Mouse (Mus musculus): ENCODE measurements at regions not wholly inside any gene's neighbourhood (a gene's known extent, or its start where the extent isn't known, plus 50 kb on each side); places are given as distances from the start of the nearest gene placed in this dataset.
"Not testable (repeated sequence)": the region's sequence is repeated elsewhere in the genome, so short reads cannot be mapped to it uniquely, and the experiment has no call there.

DNA sequence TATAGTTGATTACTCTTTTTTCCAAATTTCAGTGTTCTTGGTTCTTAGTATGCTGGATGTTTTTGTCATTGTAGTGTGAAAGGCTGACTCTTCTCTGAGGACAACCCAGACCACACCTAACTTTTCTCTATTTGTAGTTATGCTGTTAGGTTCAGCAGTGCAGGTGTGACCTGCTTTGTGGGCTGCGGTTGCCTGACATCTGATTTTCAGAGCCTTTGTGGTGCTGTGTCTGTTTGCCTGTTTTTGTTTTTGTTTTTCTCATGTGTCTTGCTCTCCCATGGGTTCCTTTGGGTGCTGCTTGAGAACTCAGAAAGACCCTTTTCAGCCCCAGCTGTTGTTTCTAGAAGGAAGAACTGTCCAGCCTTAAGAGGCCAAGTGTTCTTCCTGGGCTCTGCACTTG lies 52.0 kb upstream of the Trpm1 start:
- no peak for DNase-seq (ENCODE audit: low spot score in 2 of 2)

DNA sequence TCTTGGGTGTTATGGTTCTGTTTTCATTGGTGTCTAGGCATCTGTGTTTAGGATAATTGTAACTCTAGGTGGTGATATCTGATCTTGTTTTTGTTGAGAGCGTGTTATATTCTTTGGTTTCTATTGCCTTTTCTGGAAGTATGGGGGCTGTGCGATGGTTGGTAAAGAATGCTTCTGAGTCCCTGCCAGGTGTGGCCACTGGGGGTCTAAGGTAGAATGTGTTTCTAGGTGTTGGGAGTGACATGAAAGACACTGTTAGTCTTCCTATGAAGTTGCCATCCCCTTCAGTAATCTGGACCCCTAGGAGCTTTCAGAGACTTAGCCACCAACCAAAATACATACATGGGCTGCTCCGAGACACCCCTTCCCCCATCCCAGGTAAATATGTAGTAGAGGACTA lies 54.0 kb upstream of the Trpm1 start:
- DNase-seq (ENCODE audit: low spot score in 2 of 2): no peak

DNA sequence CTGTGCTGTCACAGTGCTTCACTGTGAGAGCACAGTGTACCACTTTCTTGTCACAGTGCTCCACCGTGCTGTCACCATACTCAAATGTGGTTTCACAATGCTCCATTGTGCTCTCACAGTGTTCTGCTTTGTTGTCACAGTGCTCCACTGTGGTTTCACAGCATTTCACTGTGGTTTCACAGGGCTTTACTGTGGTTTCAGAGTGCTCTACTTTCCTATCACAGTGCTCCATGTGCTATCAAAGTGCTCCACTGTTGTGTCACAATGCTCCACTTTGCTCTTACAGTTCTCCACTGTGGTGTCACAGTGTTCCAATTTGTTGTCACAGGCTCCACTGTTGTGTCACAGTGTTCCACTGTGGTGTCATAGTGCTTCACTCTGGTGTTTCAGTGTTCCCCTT lies 63.6 kb upstream of the Trpm1 start:
- no peak for DNase-seq (ENCODE audit: low spot score in 2 of 2)

DNA sequence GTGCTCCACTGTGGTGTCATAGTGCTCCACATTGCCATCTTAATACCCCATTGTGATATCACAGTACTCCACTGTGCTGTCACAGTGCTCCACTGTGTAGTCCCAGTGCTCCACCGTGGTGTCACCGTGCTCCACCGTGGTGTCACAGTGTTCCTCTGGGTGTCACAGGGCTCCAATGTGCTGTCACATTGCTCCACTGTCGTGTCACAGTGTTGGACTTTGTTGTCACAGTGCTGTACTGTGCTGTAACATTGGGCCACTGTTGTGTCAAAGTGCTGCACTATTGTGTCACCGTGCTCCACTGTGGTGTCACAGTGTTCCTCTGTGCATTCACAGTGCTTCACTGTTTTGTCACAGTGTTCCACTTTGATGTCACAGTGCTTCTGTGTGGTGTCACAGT lies 64.6 kb upstream of the Trpm1 start:
- DNase-seq (ENCODE audit: low spot score in 2 of 2): no peak

DNA sequence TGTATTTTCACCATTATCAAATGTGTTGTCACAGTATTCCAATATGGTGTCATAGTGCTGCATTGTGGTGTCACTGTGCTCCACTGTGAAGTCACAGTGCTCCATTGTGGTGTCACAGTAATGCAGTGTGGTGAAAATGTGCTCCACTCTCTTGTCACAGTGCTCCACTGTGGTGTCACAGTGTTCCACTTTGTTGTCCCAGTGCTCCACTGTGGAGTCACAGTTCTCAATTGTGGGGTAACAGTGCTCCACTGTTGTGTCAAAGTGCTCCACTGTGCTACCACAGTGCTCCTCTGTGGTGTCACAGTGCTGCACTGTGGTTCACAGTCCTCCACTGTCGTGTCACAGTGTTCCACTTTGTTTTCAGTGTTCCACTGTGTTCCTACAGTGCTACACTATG lies 69.7 kb upstream of the Trpm1 start:
- not testable (repeated sequence) for DNase-seq (ENCODE audit: low spot score in 2 of 2)

DNA sequence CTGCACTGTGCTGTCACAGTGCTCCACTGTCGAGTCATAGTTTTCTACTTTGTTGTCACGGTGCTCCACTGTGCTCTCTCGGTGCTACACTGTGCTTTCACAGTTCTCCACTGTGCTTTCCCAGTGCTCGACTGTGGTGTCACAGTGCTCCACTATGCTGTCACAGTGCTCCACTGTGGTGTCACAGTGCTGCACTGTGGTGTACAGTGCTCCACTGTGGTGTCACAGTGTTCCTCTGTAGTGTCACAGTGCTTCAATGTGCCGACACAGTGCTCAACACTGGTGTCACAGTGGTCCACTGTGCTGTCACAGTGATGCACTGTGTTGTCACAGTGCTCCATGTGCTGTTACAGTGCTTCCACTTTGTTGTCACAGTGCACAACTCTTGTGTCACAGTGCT lies 71.0 kb upstream of the Trpm1 start:
- DNase-seq (ENCODE audit: low spot score in 2 of 2): no peak

DNA sequence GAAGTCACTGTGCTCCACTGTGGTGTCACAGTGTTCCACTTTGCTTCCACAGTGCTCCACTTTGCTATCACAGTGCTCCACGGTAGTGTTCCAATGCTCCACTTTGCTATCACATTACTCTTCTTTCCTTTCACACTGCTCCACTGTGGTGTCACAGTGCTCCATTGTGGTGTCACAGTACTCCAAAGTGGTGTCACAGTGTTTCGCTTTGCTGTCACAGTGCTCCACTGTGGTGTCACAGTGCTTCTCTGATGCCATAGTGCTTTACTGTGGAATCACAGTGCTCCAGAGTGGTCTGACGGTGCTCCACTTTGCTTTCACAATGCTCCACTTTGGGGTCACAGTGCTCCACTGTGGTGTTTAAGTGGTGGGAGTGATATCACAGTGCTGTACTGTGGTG lies 71.4 kb upstream of the Trpm1 start:
- no peak for DNase-seq (ENCODE audit: low spot score in 2 of 2)

DNA sequence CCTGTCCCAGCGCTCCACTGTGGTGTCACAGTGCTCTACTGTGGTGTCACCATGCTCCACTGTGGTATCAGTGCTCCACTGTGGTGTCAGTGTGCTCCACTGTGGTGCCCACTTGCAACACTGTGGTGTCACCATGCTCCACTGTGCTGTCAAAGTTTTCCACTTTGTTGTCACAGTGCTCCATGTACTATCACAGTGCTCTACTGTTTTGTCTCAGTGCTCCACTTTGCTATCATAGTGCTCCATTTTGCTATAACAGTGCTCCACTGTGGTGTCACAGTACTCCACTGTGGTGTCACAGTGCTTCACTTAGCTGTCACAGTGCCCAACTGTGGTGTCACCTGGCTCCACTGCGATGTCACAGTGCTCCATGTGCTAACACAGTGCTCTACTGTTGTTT lies 72.0 kb upstream of the Trpm1 start:
- no peak for DNase-seq (ENCODE audit: low spot score in 2 of 2)

DNA sequence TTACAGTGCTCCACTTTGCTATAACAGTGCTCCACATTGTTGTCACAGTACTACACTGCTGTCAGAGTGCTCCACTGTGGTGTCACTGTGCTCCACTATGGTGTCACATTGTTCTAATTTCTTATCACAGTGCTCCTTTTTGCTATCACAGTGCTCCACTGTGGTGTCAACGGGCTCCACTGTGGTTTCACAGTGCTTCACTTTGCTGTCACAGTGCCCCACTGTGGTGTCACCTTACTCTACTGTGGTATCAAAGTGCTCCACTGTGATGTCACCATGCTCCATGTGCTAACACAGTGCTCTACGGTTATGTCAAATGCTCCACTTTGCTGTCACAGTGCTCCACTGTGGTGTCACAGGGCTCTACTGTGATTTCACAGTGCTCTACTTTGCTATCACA lies 72.6 kb upstream of the Trpm1 start:
- DNase-seq (ENCODE audit: low spot score in 2 of 2): no peak

DNA sequence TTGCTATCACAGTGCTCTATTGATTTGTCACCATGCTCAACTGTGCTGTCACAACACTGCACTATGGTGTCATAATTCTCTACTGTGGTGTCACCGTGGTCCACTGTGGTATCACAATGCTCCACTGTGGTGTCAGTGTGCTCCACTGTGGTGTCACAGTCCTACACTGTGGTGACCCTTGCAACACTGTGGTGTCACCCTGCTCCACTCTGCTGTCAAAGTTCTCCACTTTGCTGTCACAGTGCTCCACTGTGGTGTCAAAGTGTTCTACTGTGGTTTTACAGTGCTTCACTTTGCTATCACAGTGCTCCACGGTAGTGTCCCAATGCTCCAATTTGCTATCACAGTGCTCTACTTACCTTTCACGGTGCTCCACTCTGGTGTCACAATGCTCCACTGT lies 74.3 kb upstream of the Trpm1 start:
- no peak for DNase-seq (ENCODE audit: low spot score in 2 of 2)

DNA sequence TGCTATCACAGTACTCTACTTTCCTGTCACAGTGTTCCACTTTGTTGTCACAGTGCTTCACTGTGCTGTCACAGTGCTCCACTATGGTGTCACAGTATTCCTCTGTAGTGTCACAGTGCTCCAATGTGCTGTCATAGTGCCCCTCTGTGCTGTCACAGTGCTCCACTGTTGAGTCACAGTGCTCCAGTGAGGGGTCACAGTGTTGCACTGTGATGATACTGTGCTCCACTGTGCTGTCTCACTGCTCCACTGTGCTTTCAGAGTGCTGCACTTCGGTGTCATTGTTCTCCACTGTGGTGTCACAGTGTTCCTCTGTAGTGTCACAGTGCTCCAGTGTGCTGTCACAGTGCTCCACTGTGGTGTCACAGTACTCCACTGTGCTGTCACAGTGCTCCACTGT lies 75.0 kb upstream of the Trpm1 start:
- no peak for DNase-seq (ENCODE audit: low spot score in 2 of 2)

DNA sequence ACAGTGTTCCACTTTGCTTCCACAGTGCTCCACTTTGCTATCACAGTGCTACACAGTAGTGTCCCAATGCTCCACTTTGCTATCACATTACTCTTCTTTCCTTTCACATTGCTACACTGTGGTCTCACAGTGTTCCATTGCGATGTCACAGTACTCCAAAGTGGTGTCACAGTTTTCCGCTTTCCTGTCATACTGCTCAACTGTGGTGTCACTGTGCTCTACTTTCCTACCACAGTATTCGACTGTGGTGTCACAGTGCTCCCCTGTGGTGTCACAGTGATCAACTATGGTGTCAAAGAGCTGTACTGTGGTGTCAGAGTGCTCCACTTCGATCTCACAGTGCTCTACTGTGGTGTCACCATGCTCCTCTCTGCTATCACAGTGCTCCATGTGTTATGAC lies 76.1 kb upstream of the Trpm1 start:
- no peak for DNase-seq (ENCODE audit: low spot score in 2 of 2)

DNA sequence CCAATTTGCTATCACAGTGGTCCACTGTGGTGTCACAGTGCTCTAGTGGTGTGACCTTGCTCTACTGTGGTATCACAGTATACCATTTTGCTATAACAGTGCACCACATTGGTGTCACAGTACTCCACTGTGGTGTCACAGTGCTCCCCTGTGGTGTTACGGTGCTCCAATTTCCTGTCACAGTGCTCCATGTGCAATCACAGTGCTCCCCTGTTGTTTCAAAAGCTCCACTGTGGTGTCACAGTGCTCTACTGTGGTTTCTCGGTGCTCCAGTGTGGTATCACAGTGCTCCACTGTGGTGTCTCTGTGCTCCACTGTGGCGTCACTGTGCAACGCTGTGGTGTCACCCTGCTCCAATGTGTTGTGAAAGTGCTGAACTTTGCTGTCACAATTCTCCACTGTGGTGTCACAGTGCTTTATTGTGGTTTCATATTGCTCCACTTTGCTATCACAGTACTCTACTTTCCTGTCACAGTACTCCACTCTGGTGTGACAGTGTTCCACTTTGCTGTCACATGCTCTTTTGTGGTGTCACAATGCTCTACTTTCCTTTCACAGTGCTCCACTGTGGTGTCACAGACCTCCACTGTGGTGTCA lies 76.8 kb upstream of the Trpm1 start:
- no peak for DNase-seq (ENCODE audit: low spot score in 2 of 2)

DNA sequence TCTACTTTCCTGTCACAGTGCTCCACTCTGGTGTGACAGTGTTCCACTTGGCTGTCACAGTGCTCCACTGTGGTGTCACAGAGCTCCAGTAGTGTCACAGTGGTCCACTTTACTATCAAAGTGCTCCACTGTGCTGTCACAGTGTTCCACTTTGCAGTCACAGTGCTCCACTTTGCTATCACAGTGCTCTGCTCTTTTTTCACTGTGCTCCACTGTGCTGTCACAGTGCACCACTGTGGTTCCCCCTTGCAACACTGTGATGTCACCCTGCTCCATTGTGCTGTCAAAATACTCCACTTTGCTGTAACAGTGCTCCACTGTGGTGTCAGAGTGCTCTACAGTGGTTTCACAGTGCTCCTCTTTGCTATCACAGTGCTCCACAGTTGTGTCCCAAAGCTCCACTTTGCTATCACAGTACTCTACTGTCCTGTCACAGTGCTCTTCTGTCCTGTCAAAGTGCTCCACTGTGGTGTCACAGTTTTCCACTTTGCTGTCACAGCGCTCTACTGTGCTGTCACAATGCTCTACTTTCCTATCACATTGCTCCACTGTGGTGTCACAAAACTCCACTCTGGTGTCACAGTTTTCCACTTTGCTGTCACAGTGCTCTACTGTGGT lies 77.8 kb upstream of the Trpm1 start:
- no peak for DNase-seq (ENCODE audit: low spot score in 2 of 2)

DNA sequence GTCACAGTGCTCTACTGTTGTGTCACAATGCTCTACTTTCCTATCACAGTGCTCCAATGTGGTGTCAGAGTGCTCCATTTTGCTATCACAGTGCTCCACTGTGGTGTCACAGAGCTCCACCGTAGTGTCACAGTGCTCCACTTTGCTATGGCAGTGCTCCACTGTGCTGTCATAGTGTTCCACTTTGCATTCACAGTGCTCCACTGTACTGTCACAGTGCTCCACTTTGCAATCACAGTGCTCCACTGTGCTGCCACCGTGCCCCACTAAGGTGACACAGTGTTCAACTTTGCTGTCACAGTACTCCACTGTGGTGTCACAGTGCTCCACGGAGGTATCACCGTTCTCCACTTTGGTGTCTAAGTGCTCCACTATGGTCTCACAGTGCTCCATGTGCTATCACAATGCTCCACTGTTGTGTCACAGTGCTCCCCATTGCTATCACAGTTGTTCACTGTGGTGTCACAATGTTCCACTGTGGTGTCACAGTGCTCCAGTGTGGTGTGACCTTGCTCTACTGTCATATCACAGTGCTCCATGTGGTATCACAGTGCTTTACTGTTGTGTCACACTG lies 78.9 kb upstream of the Trpm1 start:
- DNase-seq (ENCODE audit: low spot score in 2 of 2): no peak

DNA sequence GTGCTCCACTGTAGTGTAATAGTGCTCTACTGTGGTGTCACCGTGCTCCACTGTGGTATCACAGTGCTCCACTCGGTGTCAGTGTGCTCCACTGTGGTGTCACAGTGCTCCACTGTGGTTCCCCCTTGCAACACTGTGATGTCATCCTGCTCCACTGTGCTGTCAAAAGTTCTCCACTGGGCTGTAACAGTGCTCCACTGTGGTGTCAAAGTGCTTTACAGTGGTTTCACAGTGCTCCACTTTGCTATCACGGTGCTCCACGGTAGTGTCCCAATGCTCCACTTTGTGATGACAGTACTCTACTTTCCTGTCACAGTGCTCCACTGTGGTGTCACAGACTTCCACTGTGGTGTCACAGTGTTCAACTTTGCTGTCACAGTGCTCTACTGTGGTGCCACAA lies 79.4 kb upstream of the Trpm1 start:
- DNase-seq (ENCODE audit: low spot score in 2 of 2): no peak

DNA sequence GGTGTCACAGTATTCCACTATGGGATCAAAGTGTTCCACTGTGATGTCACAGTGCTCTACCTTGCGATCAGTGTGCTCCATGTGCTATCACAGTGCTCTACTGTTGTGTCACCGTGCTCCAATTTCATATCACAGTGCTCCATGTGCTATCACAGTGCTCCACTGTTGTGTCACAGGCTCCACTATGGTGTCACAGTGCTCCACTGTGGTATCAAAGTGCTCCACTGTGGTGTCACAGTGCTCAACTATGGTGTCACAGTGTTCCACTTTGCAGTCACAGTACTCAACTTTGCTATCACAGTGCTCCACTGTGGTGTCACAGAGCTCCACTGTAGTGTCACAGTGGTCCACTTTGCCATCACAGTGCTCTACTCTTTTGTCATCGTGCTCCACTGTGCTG lies 79.9 kb upstream of the Trpm1 start:
- DNase-seq (ENCODE audit: low spot score in 2 of 2): no peak

DNA sequence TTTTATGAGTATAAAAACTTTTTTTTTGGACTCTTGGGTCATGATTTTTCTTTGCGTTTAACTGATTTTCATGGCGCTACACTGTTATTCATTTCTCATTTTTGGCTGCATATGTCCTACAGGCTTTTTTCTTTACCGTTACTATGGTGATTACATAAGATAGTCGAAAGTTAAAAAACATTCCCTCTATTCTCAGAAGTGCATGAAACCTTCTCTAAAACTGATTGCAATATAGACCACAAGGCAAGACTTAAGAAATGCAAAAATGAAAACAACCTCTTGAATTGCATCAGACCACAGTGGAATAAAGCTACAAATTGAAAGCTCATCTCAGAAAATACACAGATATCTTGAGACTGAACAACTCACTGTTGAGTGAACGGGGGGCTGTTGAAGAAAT lies 82.7 kb upstream of the Trpm1 start:
- no peak for DNase-seq (ENCODE audit: low spot score in 2 of 2)

DNA sequence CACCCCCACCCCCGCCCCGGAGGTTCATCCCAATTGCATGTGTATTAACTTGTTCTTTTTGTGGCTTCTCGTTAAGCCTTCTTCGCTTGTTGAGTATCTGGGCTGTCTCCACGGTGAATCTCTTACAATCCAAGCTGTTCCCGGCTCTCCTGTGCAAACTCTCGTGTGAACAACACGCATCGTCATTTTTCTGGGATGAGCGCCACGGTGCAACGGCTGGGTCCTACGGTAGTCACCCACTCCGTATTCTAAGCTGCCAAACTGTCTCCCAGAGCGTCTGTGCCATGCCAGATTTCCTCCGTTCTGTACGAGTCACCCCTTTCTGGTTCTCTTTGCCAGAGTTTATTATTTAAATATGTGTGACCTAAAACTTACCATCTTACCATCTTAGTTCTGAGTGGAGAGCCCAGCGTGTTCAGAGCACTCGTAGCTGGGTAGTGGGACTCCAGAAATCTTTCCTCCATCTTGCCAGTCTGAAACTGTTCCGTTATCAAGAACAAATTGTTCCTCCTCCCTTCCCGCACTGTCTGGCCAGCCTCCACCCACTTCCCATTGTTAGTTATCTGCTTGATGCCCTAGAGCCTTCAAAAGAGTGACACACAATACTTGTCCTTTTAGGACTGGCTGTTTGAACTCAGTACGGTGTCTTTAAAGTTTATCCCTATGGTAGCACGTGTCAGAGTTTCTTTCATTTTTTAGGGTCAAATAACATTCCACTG lies 87.9 kb upstream of the Trpm1 start:
- peak; percentile 86 to 91 for DNase-seq (ENCODE audit: low spot score in 2 of 2)

DNA sequence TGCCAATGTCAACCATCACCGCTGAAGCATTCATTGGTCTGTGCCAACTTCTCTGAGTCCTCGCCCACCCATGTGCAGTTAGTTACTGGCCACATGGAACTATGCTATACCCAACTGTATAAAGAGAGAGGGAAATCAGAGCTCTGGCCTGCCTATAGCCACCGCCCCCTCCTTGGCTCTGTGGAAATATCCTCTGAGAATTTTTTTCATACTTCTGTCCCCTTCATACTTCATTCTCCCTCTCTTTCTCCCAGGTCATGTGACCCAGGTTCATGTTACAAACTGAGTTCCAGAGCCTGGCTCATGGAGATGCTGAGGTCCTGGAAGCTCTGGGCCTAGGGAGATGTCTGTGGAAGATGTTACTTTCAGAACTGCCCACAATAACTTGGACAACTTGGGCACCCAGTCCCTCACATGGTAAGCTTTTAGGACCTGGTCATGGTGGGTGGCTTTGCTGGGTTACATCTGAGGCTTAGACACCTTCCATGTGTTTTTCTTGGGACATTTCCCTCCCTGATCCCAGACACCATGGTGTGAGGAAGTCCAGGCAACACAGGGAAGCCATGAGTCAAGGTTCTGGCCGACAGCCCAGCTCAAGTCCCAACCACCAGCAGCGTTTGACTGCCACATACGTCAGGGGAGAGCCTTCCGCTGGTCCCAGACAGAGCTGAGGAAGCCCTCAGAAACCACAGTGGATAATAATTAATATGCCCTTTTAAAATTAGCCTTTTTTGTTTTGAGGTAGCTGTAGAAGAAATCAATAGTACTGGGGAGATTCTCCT lies 89.0 kb upstream of the Trpm1 start:
- peak; percentile 59 to 64 for DNase-seq (ENCODE audit: low spot score in 2 of 2)

DNA sequence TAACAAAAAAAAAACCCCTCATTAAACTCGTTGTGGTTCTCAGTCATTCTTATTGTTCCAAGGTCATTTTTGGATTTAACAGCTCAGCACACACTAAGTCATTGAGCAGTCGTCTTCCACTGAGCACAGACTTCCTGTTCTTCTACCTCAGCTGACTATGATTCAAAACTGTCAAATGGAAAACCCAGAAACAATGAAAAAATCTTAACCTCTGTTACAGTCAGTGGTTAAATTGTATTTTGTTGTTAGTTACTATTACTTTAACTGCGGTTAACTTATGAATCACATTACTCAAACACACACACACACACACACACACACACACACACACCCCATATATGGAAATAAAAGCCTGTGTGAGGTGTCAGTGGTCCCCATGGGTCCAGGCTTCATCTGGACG lies 92.5 kb upstream of the Trpm1 start:
- DNase-seq (ENCODE audit: low spot score in 2 of 2): no peak

DNA sequence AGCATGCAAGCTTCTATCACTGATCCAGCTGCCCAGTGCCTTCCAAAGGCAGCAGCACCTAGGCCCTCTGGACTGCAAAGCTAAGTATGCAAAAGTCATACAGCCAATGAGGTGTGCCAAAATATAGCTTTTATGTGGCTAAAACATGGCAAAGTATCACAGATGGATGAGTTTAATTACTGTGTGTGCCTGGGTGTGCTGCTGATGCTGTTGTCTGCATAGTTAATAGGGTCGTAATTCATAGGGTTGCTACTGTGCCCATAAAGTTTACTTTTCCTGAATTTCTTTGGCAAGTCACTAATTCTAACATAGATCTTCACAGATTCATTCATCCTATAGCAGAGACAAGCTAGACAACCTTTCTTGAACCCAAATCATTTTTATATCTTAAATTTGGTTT lies 93.1 kb upstream of the Trpm1 start:
- no peak for DNase-seq (ENCODE audit: low spot score in 2 of 2)

Data from left cerebral cortex, adult 18-20 months (tissue).